Mouse (Mus musculus) small intestine, adult 2 months (tissue): ENCODE results near the gene Gm20388. TPM values are rescaled to one million over a fixed set of nuclear protein-coding genes. Genes with fewer than 3 reads are reported as not detected.

Experiments
- H3K27ac ChIP-seq: fragments of 200-500 bp; 2 replicates; pipeline ENCODE4 v1.5.1; 2012; ENCODE audit warnings: low read depth, low read length, control low read depth, inconsistent platforms; ENCODE audit not compliant: insufficient read depth
- H3K27me3 ChIP-seq: fragments of 200-500 bp; 2 replicates; pipeline ENCODE4 v1.6.1; 2012; ENCODE audit warnings: mild to moderate bottlenecking, moderate library complexity, low read length, inconsistent platforms; ENCODE audit not compliant: control insufficient read depth, insufficient read depth
- H3K36me3 ChIP-seq: fragments of 200-500 bp; 2 replicates; pipeline ENCODE4 v1.6.1; 2012; ENCODE audit warnings: mild to moderate bottlenecking, low read length, control low read depth, inconsistent platforms; ENCODE audit not compliant: control insufficient read depth, insufficient read depth
- H3K4me1 ChIP-seq: fragments of 200-500 bp; 2 replicates; pipeline ENCODE4 v1.6.1; 2012; ENCODE audit warnings: low read length, inconsistent platforms, mixed read lengths; ENCODE audit not compliant: control insufficient read depth, insufficient read depth, insufficient read length
- H3K4me3 ChIP-seq: fragments of 200-500 bp; 2 replicates; pipeline ENCODE4 v1.5.1; 2012; ENCODE audit warnings: low read depth, mild to moderate bottlenecking, control low read depth, inconsistent platforms, low read length, moderate library complexity
- CTCF ChIP-seq: fragments of 200-500 bp; IDR thresholded peaks from 2 replicates; pipeline ENCODE4 v1.5.1; 2012; ENCODE audit warnings: low read depth, mild to moderate bottlenecking, control low read depth, inconsistent platforms, low read length, moderate library complexity, mixed read lengths; ENCODE audit not compliant: insufficient replicate concordance, insufficient read length; ENCODE audit errors: extremely low read depth
- POLR2A ChIP-seq: fragments of 200-500 bp; IDR thresholded peaks from 2 replicates; pipeline ENCODE4 v1.6.1; 2012; ENCODE audit warnings: low read depth, mild to moderate bottlenecking, control low read depth, inconsistent platforms, low read length, moderate library complexity
- WGBS: fragments of 180-500 bp; shearing (Covaris S2); methylation state at CpG from one replicate; pipeline ENCODE4 v1.1.7; 2018; 5-methylcytosine and 5-hydroxymethylcytosine counted together
- polyA plus RNA-seq: library from polyadenylated mRNA; depleted of rRNA; stranded (reverse); fragments of >200 nt; gene quantifications from 2 replicates; pipeline ENCODE4 v1.2.3, GENCODE M21; 2012

Gm20388 gene
- polyA plus RNA-seq, 1 experiment, result 37.3 TPM

DNA sequence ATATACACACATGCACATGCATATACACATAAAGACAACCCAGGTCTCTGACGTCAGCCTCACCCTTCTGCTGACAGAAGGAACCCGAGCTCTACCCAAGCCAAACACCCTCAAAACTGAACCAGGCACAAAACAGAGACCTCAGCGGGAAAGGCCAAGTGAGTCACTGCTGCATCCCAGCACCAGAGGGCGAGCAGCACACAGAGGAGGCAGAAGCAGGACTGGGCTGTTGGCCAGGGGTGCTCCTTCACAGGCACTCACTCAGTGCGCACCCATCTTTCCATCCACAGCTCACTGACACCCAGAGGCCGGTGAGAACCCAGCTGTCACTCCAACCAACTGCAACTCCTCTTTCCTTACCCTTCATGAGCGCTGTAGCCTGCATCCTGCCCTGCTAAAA, 1907.6 kb downstream of the Gm20388 start:
- no peak overlapping the region for H3K27ac ChIP-seq
- WGBS, result 83% methylated on average over 7 of the region's 7 CpGs
- peaks cover 22% of the 10 kb centered on the region for H3K36me3 ChIP-seq
- no peak overlapping the region for H3K4me3 ChIP-seq
- no peak for TF ChIP-seq CTCF
- TF ChIP-seq POLR2A, result no peak
- H3K27me3 ChIP-seq, result no peaks in the 10 kb centered on the region
- no peaks in the 10 kb centered on the region for H3K4me1 ChIP-seq

DNA sequence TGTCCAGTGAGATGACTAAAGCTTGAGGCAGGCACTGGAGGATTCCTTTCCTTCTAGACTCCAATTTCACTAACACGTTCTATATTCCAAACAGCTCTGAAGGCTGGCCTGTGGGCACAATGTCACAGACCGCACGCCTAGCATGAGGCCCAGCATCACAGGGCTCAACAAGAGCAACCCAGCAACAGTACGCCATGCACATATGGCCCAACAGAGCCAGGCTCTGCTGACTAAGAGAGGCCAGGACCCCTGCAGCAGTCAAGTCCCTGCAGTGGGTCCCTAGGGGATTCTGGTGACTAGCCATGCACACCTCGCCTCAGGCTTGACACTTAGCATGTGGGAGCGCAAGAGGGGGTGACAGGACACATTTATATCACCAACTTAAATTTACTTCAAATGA, 1910.2 kb downstream of the Gm20388 start:
- no peak overlapping the region for H3K4me3 ChIP-seq
- TF ChIP-seq POLR2A, result no peak
- TF ChIP-seq CTCF, result no peak
- 91% methylated on average over 6 of the region's 6 CpGs for WGBS
- H3K27me3 ChIP-seq, result no peaks in the 10 kb centered on the region
- no peak overlapping the region for H3K27ac ChIP-seq
- no peaks in the 10 kb centered on the region for H3K4me1 ChIP-seq
- peaks cover 11% of the 10 kb centered on the region for H3K36me3 ChIP-seq

DNA sequence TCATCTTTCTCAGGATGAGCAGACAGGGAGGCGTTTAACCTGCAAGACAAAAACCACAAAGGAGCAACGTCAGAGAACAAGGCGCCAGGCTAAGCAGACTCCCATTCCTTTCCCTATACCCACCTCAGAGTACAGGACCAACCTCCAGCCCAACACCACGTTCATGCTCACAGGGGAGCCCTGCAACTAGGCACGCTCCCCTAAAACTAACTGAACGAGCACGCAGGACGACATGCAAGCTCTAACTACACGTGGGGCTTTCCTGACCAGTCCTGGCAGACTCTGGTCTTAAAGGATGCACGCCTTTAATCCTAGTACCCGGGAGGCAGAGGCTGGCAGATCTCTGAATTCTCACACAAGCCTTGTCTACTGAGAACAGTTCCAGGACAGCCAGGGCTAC, 1910.7 kb downstream of the Gm20388 start:
- 85% methylated on average over 11 of the region's 11 CpGs for WGBS
- Histone ChIP-seq H3K27ac (no peak overlapping the region), H3K36me3 (peaks cover 10% of the 10 kb centered on the region), H3K4me1 (no peaks in the 10 kb centered on the region), H3K4me3 (no peak overlapping the region), H3K27me3 (no peaks in the 10 kb centered on the region)
- TF ChIP-seq POLR2A, result no peak
- no peak for TF ChIP-seq CTCF

DNA sequence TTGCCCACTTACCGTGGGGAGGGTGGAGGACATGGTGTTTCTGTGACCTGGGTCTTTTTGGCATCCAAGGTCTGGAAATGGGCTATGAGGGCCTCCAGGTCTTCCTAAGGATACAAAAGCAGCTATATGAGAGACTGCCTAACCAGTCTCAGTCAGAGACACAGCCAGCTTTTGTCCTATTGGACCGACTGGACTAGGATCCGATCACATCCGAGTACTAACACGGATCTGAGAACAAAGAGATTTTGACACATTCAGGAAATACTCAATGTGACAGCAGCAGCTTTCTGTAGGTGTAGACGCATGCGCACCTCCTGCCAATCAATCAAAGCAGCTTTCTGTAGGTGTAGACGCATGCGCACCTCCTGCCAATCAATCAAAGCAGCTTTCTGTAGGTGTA, 1911.1 kb downstream of the Gm20388 start:
- Histone ChIP-seq H3K36me3 (peaks cover 8% of the 10 kb centered on the region), H3K27me3 (no peaks in the 10 kb centered on the region), H3K27ac (no peak overlapping the region), H3K4me3 (no peak overlapping the region), H3K4me1 (no peaks in the 10 kb centered on the region)
- WGBS, result 84% methylated on average over 9 of the region's 9 CpGs
- TF ChIP-seq POLR2A (no peak), CTCF (no peak)

DNA sequence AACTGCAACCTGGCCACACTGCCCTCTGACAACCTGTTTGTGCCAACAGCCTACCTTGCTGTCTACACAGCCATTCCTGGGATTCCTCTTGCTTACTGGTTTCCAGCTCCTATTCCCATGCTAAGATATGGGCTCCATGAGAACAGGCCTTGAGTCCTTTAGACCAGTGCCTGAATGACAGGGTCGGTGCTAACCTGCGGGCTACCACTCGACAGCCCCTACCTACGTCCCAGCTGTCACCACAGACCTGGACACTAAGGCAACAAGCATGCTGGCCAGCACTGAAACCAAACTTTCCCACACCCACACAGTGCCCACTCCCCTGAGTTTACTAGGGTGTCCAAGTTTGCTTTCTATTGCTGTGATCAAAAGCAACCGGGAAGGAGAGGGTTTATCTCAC, 1917.1 kb downstream of the Gm20388 start:
- 88% methylated on average over 5 of the region's 5 CpGs for WGBS
- no peaks in the 10 kb centered on the region for H3K27me3 ChIP-seq
- no peak overlapping the region for H3K4me3 ChIP-seq
- H3K36me3 ChIP-seq, result no peaks in the 10 kb centered on the region
- no peak for TF ChIP-seq POLR2A
- TF ChIP-seq CTCF, result no peak
- H3K4me1 ChIP-seq, result peaks cover 2% of the 10 kb centered on the region; the same call in 1 of the 2 replicates
- H3K27ac ChIP-seq, result no peak overlapping the region

DNA sequence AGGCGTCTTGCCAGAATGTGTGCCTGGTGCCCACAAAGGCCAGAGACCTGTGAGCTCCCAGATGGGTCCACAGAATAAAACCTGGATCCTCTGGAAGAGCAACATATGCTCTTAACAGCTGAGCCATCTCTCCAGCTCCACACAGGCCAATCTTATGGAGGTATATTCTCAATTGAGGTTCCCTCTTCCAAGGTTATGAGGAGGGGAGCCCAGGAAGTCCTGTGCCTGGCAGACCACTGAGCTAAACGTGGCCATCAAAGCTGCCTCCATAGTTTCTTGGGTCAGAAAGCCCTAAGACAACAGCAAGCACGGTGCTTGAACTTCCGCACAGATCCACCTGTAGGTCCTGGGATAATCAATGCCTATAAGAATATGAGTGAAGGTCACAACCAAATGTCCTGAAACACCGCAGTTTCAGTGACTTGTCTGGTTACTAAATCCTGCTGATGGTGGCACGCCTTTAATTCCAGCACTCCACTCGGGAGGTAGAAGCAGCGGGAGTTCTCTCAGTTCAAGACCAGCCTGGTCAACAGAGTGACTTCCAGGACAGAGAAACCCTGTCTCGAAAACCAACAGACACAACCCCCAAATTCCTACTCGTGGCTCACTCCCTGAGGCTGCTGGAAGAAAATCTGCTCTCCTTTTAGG, 1917.9 kb downstream of the Gm20388 start:
- TF ChIP-seq POLR2A, result no peak
- TF ChIP-seq CTCF, result no peak
- H3K27ac ChIP-seq, result no peak overlapping the region
- H3K36me3 ChIP-seq, result no peaks in the 10 kb centered on the region
- peaks cover 2% of the 10 kb centered on the region; the same call in 1 of the 2 replicates for H3K4me1 ChIP-seq
- peak overlapping the region; percentile 95 for H3K4me3 ChIP-seq
- 20% methylated on average over 10 of the region's 10 CpGs for WGBS
- no peaks in the 10 kb centered on the region for H3K27me3 ChIP-seq

DNA sequence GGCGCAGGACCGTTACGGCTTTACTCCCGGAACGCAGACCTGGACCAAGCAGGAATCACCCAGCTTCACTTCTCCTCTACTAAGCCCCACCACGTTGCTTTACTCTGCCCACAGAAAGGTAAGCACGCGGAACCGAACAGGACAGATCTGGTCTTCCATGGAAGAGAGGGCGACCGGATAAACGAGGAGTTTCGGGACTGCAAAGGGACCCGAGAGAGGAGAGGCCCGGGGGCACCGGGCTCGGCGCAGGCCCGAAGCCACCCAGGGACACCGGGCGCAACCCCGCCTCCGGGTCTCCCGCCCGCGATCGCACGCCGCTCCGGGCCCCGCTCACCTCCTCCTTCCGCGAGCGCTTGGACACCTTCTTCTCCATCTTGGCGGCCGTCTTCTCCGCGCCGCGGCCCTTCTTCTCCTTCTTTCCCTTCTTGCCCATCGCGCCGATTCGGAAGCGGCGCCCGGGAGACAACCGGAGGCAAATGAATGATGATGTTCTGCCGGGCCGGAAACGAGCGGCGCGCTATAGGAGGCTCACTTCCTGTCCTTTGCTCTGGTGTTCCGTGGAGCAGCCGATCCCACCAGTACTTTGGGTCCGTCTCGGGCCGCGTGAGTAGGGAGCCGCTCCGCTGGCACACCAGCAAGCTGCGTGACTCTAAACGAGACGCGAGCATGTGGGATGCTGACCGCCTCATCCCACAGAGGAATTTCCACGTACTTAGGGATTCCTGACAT, 1918.6 kb downstream of the Gm20388 start, which contains the start of gene Klhdc4:
TSS of gene Klhdc4 (minus strand) at position 522 of the 729 bp plus-strand sequence.
- Histone ChIP-seq H3K4me3 (peak within 1 kb of the TSS; percentile 95), H3K4me1 (peaks cover 2% of the 10 kb centered on the region; the same call in 1 of the 2 replicates), H3K27me3 (no peaks in the 10 kb centered on the region), H3K36me3 (no peaks in the 10 kb centered on the region), H3K27ac (peak within 1 kb of the TSS; percentile 52)
- no peak for TF ChIP-seq CTCF
- TF ChIP-seq POLR2A, result no peak
- under 1% methylated on average over 67 of the region's 68 CpGs for WGBS
